Mouse (Mus musculus) hindbrain, embryonic 16.5 days (tissue): Measurements from ENCODE around the gene Cacna1e. TPM values are rescaled to one million over a fixed set of nuclear protein-coding genes. Genes with fewer than 3 reads are reported as not detected.
A peak's percentile ranks its signal among the peaks of the same experiment; 100 is the strongest.

ENCODE experiments used
- ATAC-seq: fragments of 200-750 bp; cut with Nextera tagmentation; 2 replicates; pipeline ENCODE4 v1.8.0; 2017; ENCODE audit warnings: moderate TSS enrichment, moderate library complexity
- H3K27ac ChIP-seq: fragments of 300-500 bp; sonication (generic); 2 replicates; pipeline ENCODE4 v1.5.1; 2014; ENCODE audit warnings: low read depth, mild to moderate bottlenecking, control low read depth, low read length, moderate library complexity
- H3K27me3 ChIP-seq: fragments of 300-500 bp; sonication (generic); replicated peaks from 2 replicates; pipeline ENCODE4 v1.6.1; 2014; ENCODE audit warnings: low read length; ENCODE audit not compliant: control insufficient read depth, insufficient read depth
- H3K36me3 ChIP-seq: fragments of 300-500 bp; sonication (generic); 2 replicates; pipeline ENCODE4 v1.6.1; 2014; ENCODE audit warnings: mild to moderate bottlenecking, low read length, moderate library complexity, mixed read lengths; ENCODE audit not compliant: control insufficient read depth, insufficient read depth
- H3K4me1 ChIP-seq: fragments of 300-500 bp; sonication (generic); 2 replicates; pipeline ENCODE4 v1.6.1; 2014; ENCODE audit warnings: low read depth, low read length; ENCODE audit not compliant: control insufficient read depth, insufficient read depth
- H3K4me2 ChIP-seq: fragments of 300-500 bp; sonication (generic); 2 replicates; pipeline ENCODE4 v1.6.1; 2014; ENCODE audit warnings: mild to moderate bottlenecking, low read length, control low read depth, moderate library complexity
- H3K4me3 ChIP-seq: fragments of 300-500 bp; sonication (generic); 2 replicates; pipeline ENCODE4 v1.5.1; 2014; ENCODE audit warnings: mild to moderate bottlenecking, low read length, control low read depth, moderate library complexity
- H3K9ac ChIP-seq: fragments of 300-500 bp; sonication (generic); 2 replicates; pipeline ENCODE4 v1.6.1; 2014; ENCODE audit warnings: low read depth, mild to moderate bottlenecking, control low read depth, low read length, moderate library complexity
- H3K9me3 ChIP-seq: fragments of 300-500 bp; sonication (generic); 2 replicates; pipeline ENCODE4 v1.6.1; 2014; ENCODE audit warnings: mild to moderate bottlenecking, low read length, moderate library complexity; ENCODE audit not compliant: control insufficient read depth
- WGBS: fragments of 180-500 bp; shearing (Covaris S2); extraction: QIAGEN DNeasy Blood & Tissue Kit; methylation state at CpG from one replicate; pipeline ENCODE4 v1.1.7; 2014; 5-methylcytosine and 5-hydroxymethylcytosine counted together
- polyA plus RNA-seq: library from polyadenylated mRNA; unstranded; fragments of >200 nt; fragmentation: Nextera tagmentation; extraction: Ambion mirVana; gene quantifications from 2 replicates; pipeline ENCODE4 v1.2.1, GENCODE M21; 2015

The Cacna1e gene
- polyA plus RNA-seq, 1 experiment from 2014 or later = 14.0 TPM

GRCm38 (mm10) chr1:154715596-154715995 is 168.7 kb downstream of the Cacna1e start:
- Histone ChIP-seq H3K9me3 (no peaks in the 10 kb centered on the region), H3K4me2 (no peak overlapping the region), H3K4me1 (no peaks in the 10 kb centered on the region), H3K4me3 (no peak overlapping the region), H3K27ac (no peak overlapping the region), H3K9ac (no peak overlapping the region), H3K27me3 (no peaks in the 10 kb centered on the region), H3K36me3 (no peaks in the 10 kb centered on the region)
- no peak for ATAC-seq
- WGBS = 86% methylated on average over 7 of the region's 7 CpGs

- Histone ChIP-seq H3K4me1 (no peaks in the 10 kb centered on the region), H3K9ac (no peak overlapping the region), H3K27ac (no peak overlapping the region), H3K9me3 (no peaks in the 10 kb centered on the region), H3K4me2 (no peak overlapping the region), H3K36me3 (no peaks in the 10 kb centered on the region; the same call in 1 of the 2 replicates), H3K4me3 (no peak overlapping the region), H3K27me3 (no peaks in the 10 kb centered on the region)
- 94% methylated on average over 4 of the region's 4 CpGs for WGBS
- no peak for ATAC-seq
Measured at GRCm38 (mm10) chr1:154712747-154713146, 171.6 kb downstream of the Cacna1e start.

- Histone ChIP-seq H3K9me3 (no peaks in the 10 kb centered on the region), H3K27ac (no peak overlapping the region), H3K27me3 (no peaks in the 10 kb centered on the region), H3K4me1 (peaks cover 8% of the 10 kb centered on the region), H3K36me3 (no peaks in the 10 kb centered on the region; the same call in 1 of the 2 replicates), H3K4me2 (no peak overlapping the region), H3K4me3 (no peak overlapping the region), H3K9ac (no peak overlapping the region)
- 92% methylated on average over 4 of the region's 4 CpGs for WGBS
- ATAC-seq = no peak
Measured at GRCm38 (mm10) chr1:154707584-154708290, 176.6 kb downstream of the Cacna1e start.

- no peak for ATAC-seq
- Histone ChIP-seq H3K27ac (no peak overlapping the region), H3K27me3 (no peaks in the 10 kb centered on the region), H3K9ac (no peak overlapping the region), H3K4me3 (no peak overlapping the region), H3K9me3 (no peaks in the 10 kb centered on the region), H3K4me1 (peaks cover 8% of the 10 kb centered on the region), H3K4me2 (no peak overlapping the region), H3K36me3 (no peaks in the 10 kb centered on the region; the same call in 1 of the 2 replicates)
- WGBS = 84% methylated on average over 8 of the region's 8 CpGs
Measured at GRCm38 (mm10) chr1:154706974-154707373, 177.3 kb downstream of the Cacna1e start.

GRCm38 (mm10) chr1:154705882-154706565 is 178.3 kb downstream of the Cacna1e start:
- Histone ChIP-seq H3K4me2 (no peak overlapping the region), H3K4me1 (peaks cover 8% of the 10 kb centered on the region), H3K4me3 (no peak overlapping the region), H3K27me3 (no peaks in the 10 kb centered on the region), H3K36me3 (no peaks in the 10 kb centered on the region; the same call in 1 of the 2 replicates), H3K9me3 (no peaks in the 10 kb centered on the region), H3K9ac (no peak overlapping the region), H3K27ac (no peak overlapping the region)
- 73% methylated on average over 7 of the region's 7 CpGs for WGBS
- no peak for ATAC-seq

- H3K9ac ChIP-seq = no peak overlapping the region
- no peak overlapping the region for H3K4me2 ChIP-seq
- peaks cover 8% of the 10 kb centered on the region for H3K4me1 ChIP-seq
- 0 out of 2 replicates have a peak overlapping the region, but pooled peaks have one; percentile 27 for H3K27ac ChIP-seq
- H3K27me3 ChIP-seq = no peaks in the 10 kb centered on the region
- H3K4me3 ChIP-seq = no peak overlapping the region
- WGBS = 46% methylated on average over 11 of the region's 11 CpGs
- no peaks in the 10 kb centered on the region; the same call in 1 of the 2 replicates for H3K36me3 ChIP-seq
- peak; percentile 68 for ATAC-seq
- H3K9me3 ChIP-seq = no peaks in the 10 kb centered on the region
Measured at GRCm38 (mm10) chr1:154704558-154705185, 179.6 kb downstream of the Cacna1e start.

GRCm38 (mm10) chr1:154702623-154703022 is 181.7 kb downstream of the Cacna1e start:
- H3K27me3 ChIP-seq = no peaks in the 10 kb centered on the region
- 83% methylated on average over 2 of the region's 2 CpGs for WGBS
- ATAC-seq = no peak
- peaks cover 8% of the 10 kb centered on the region for H3K4me1 ChIP-seq
- no peak overlapping the region for H3K27ac ChIP-seq
- H3K36me3 ChIP-seq = no peaks in the 10 kb centered on the region
- no peak overlapping the region for H3K4me2 ChIP-seq
- no peaks in the 10 kb centered on the region for H3K9me3 ChIP-seq
- H3K9ac ChIP-seq = no peak overlapping the region
- no peak overlapping the region for H3K4me3 ChIP-seq

GRCm38 (mm10) chr1:154688876-154689665 is 195.2 kb downstream of the Cacna1e start:
- Histone ChIP-seq H3K27me3 (no peaks in the 10 kb centered on the region), H3K4me2 (0 out of 2 replicates have a peak overlapping the region, but pooled peaks have one; percentile 12), H3K36me3 (no peaks in the 10 kb centered on the region), H3K9me3 (no peaks in the 10 kb centered on the region), H3K27ac (peak overlapping the region; percentile 48; the same call in 1 of the 2 replicates), H3K9ac (no peak overlapping the region), H3K4me3 (no peak overlapping the region), H3K4me1 (peaks cover 4% of the 10 kb centered on the region)
- ATAC-seq = peak; percentile 50; the same call in 1 of the 2 replicates
- 51% methylated on average over 14 of the region's 14 CpGs for WGBS
